Mouse (Mus musculus) lung, postnatal 0 days (tissue): ENCODE results near the gene A430005L14Rik.

Experiments used
- CTCF ChIP-seq: IDR thresholded peaks from 2 replicates; pipeline ENCODE4 v1.5.1; 2016; ENCODE audit warnings: antibody characterized with exemption, mild to moderate bottlenecking
- EP300 ChIP-seq: IDR thresholded peaks from 2 replicates; pipeline ENCODE4 v1.6.1; 2016; ENCODE audit warnings: antibody characterized with exemption, mild to moderate bottlenecking, control low read depth

DNA sequence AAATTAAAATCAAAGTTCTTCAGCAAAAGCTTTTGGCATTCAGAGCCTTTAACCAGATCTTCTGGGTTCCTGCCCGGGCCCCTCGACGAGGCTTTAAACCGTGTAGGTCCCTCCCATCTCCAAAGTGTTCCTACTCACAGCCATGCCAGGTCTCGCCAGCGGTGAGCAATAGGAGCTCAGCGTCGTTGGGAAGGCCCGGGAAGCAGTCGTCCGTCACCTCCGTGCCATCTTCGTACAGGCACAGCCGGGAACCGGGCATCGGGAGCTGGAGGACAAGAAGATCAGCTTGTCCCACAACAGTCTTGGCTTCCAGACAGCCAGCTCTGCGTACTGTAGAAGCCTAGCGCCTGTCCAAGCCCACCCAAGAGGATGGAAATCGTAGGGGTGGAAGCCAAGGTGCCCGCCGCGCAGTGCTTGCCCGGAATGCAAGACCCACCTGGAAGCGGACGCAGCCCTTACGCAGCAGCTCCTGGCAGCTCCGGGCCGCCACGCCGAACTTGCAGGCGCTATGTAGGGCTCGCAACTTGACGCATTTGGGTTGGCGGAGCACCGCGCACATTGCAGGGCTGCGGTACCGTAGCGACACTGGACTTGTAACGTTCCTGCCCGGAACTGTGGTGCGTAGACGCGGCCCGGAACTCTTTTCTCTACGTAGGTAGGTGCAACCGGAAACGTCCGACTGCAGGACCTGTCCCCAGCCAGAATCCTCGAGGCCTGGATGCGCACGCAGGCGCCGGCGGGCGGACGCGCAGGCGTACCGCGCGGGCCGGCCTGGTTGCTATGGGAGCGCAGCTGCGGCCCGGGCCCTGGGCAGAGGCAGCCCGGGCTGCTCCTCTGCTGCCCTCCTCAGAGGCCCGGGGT lies 17.6 kb downstream of the A430005L14Rik start, which contains the start of the genes Dffb and Cep104:
- TF ChIP-seq EP300 (no peak), CTCF (peak; percentile 2; the same call in 1 of the 2 replicates)
